Mouse (Mus musculus) kidney, adult 2 months (tissue): Measurements from ENCODE around the gene Samd1.

Experiments used
- CTCF ChIP-seq: fragments of 200-500 bp; conservative IDR thresholded peaks from 2 replicates; pipeline ENCODE4 v1.5.1; 2011; ENCODE audit warnings: low read depth, mild to moderate bottlenecking, control low read depth, low read length, moderate library complexity, mixed read lengths; ENCODE audit not compliant: insufficient read depth, insufficient read length
- POLR2A ChIP-seq: fragments of 200-500 bp; IDR thresholded peaks from one replicate; pipeline ENCODE4 v1.6.1; 2011; ENCODE audit warnings: low read depth, low read length, control low read depth

GRCm38 (mm10) chr8:84003612-84004246 is 6.3 kb downstream of the Samd1 start:
- TF ChIP-seq CTCF (no peak), POLR2A (no peak)
